9 mouse cellular contexts compared by ENCODE assay signal in genomic region chr2:25534178-25534865, GRCm38 (mm10). TPM values are rescaled to one million over a fixed set of nuclear protein-coding genes. Genes with fewer than 3 reads are reported as not detected.
DNase-seq lines count a peak whose midpoint lies in the region; ATAC-seq and TF ChIP-seq lines count a peak whose summit lies in the region.
"Had no signal": no experiment of that assay in that cellular context is flagged by ENCODE, and none has a peak within 500 bp of the region (broad histone marks: within the 10 kb centered on the region; RNA-seq: fewer than 3 reads in every experiment).

No protein-coding gene starts in this region.

- no peak overlapping the region for H3K4me3 ChIP-seq in kidney, adult 2 months (ENCODE audit: insufficient read depth, low read depth, low read length)
- H3K4me3 ChIP-seq in kidney, embryonic 14.5 days (ENCODE audit: low read length), result no peak overlapping the region
- H3K4me3 ChIP-seq in liver, postnatal 0 days (ENCODE audit: low read depth, low read length), result no peak overlapping the region
- H3K4me3 ChIP-seq: midbrain, embryonic 12.5 days had no signal

- H3K27ac ChIP-seq in kidney, adult 2 months (ENCODE audit: insufficient read depth, low read depth, low read length), result peak overlapping the region; percentile 61
- H3K27ac ChIP-seq in kidney, embryonic 14.5 days (ENCODE audit: low read depth, low read length), result no peak overlapping the region
- no peak overlapping the region for H3K27ac ChIP-seq in liver, postnatal 0 days (ENCODE audit: low read depth)
- H3K27ac ChIP-seq: midbrain, embryonic 12.5 days had no signal

- TF ChIP-seq EP300 in liver, postnatal 0 days (IDR thresholded peaks at IDR 0.05; ENCODE audit: low read depth), result no peak

- H3K9ac ChIP-seq in kidney, embryonic 14.5 days (ENCODE audit: low read depth, low read length), result no peak overlapping the region
- no peak overlapping the region for H3K9ac ChIP-seq in liver, postnatal 0 days (replicated peaks)
- H3K9ac ChIP-seq: midbrain, embryonic 12.5 days had no signal

- H3K9me3 ChIP-seq in kidney, embryonic 14.5 days (ENCODE audit: control insufficient read depth, low read length), result no peaks in the 10 kb centered on the region
- no peaks in the 10 kb centered on the region for H3K9me3 ChIP-seq in liver, postnatal 0 days (ENCODE audit: low read length)
- H3K9me3 ChIP-seq: midbrain, embryonic 12.5 days had no signal

- 34% methylated on average over 3 of the region's 3 CpGs for WGBS in kidney, adult 2 months
- 87% methylated on average over 3 of the region's 3 CpGs for WGBS in kidney, embryonic 14.5 days
- WGBS in liver, postnatal 0 days (ENCODE audit: insufficient replicate concordance), result 74% methylated on average over 3 of the region's 3 CpGs

- no peak for ATAC-seq in kidney, embryonic 14.5 days (ENCODE audit: low FRiP score, low TSS enrichment)
- ATAC-seq in CD4-positive, CD25-positive, alpha-beta regulatory T cell, adult 4 months, result peak; percentile 92
- ATAC-seq in liver, postnatal 0 days, result peak; percentile 71

- peak; percentile 92 for DNase-seq in kidney, adult 2 months
- peak; percentile 46 for DNase-seq in c-Kit-positive CD71-positive TER-119-positive erythroid progenitor cells, embryonic 14.5 days (ENCODE audit: low spot score)
- DNase-seq in heart, adult 8-10 months (ENCODE audit: low spot score), result peak; percentile 86
- DNase-seq in liver, postnatal 0 days, result no peak
- peak; percentile 64 to 72 for DNase-seq in spleen, adult 18-20 months
- DNase-seq in embryo, embryonic 10.5 days (ENCODE audit: low spot score), result no peak

- no peak for TF ChIP-seq POLR2A in kidney, adult 2 months (IDR thresholded peaks at IDR 0.05; ENCODE audit: low read depth, low read length)

- no peak for TF ChIP-seq CTCF in kidney, adult 2 months (conservative IDR thresholded peaks at IDR 0.05; ENCODE audit: insufficient read depth, insufficient read length, low read depth, low read length)
- TF ChIP-seq CTCF in liver, postnatal 0 days (IDR thresholded peaks at IDR 0.05; ENCODE audit: low read depth), result no peak

- H3K4me1 ChIP-seq in kidney, adult 2 months (ENCODE audit: control insufficient read depth, insufficient read depth, low read length), result peaks cover 9% of the 10 kb centered on the region
- no peaks in the 10 kb centered on the region for H3K4me1 ChIP-seq in kidney, embryonic 14.5 days (ENCODE audit: control insufficient read depth, insufficient read depth, low read length)
- no peaks in the 10 kb centered on the region for H3K4me1 ChIP-seq in liver, postnatal 0 days (ENCODE audit: insufficient read depth)
- H3K4me1 ChIP-seq: midbrain, embryonic 12.5 days had no signal

- H3K36me3 ChIP-seq in kidney, adult 2 months (ENCODE audit: control insufficient read depth, insufficient read depth, low read length), result no peaks in the 10 kb centered on the region; the same call in 1 of the 2 replicates
- H3K36me3 ChIP-seq in kidney, embryonic 14.5 days (ENCODE audit: control insufficient read depth, insufficient read depth, low read length), result peaks cover 58% of the 10 kb centered on the region
- H3K36me3 ChIP-seq in liver, postnatal 0 days (replicated peaks; ENCODE audit: insufficient read depth, low read length), result peaks cover 65% of the 10 kb centered on the region

- H3K4me2 ChIP-seq in kidney, embryonic 14.5 days (replicated peaks; ENCODE audit: low read depth, low read length), result no peak overlapping the region
- no peak overlapping the region for H3K4me2 ChIP-seq in liver, postnatal 0 days (ENCODE audit: low read depth, low read length)
- H3K4me2 ChIP-seq: midbrain, embryonic 12.5 days had no signal

- no peaks in the 10 kb centered on the region for H3K27me3 ChIP-seq in kidney, adult 2 months (replicated peaks; ENCODE audit: control insufficient read depth, insufficient read depth, low read length)
- no peaks in the 10 kb centered on the region for H3K27me3 ChIP-seq in kidney, embryonic 14.5 days (ENCODE audit: control insufficient read depth, insufficient read depth, low read length)
- H3K27me3 ChIP-seq in liver, postnatal 0 days (ENCODE audit: insufficient read depth, low read length), result no peaks in the 10 kb centered on the region
- H3K27me3 ChIP-seq: midbrain, embryonic 12.5 days had no signal

RNA-seq across cellular contexts. Expression of gene Traf2, which starts 12.4 kb away (rescaled TPM):
- polyA plus RNA-seq in kidney, adult 2 months (2012; rRNA removed), result 14.8 and 15.3 TPM in 2 replicates
- polyA plus RNA-seq in kidney, embryonic 14.5 days (2014; fragmentation: Nextera tagmentation; extraction: Ambion mirVana), result 30.2 and 34.0 TPM in 2 replicates
- polyA plus RNA-seq in CD4-positive, CD25-positive, alpha-beta regulatory T cell, adult 4 months (2017; shearing (Covaris generic)), result 100 to 1,000 TPM in 1 of 2 experiments, 10 to 100 TPM in 1; 83.7 to 125 TPM
- 10 to 100 TPM; 11.8 to 16.3 (median 13.8) TPM for total RNA-seq in heart, adult 8-10 months (2022)
- 10.6 and 10.7 TPM in 2 replicates for polyA plus RNA-seq in liver, postnatal 0 days (2015; fragmentation: Nextera tagmentation; extraction: Ambion mirVana)

RNA-seq across cellular contexts. Expression of gene Edf1, which starts 23.3 kb away (rescaled TPM):
- polyA plus RNA-seq in kidney, adult 2 months (2012; rRNA removed), result 195 and 198 TPM in 2 replicates
- polyA plus RNA-seq in kidney, embryonic 14.5 days (2014; fragmentation: Nextera tagmentation; extraction: Ambion mirVana), result 314 and 436 TPM in 2 replicates
- polyA plus RNA-seq in CD4-positive, CD25-positive, alpha-beta regulatory T cell, adult 4 months (2017; shearing (Covaris generic)), result 100 to 1,000 TPM; 257 to 281 TPM
- 100 to 1,000 TPM; 156 to 257 (median 210) TPM for total RNA-seq in heart, adult 8-10 months (2022)
- polyA plus RNA-seq in liver, postnatal 0 days (2015; fragmentation: Nextera tagmentation; extraction: Ambion mirVana), result 263 and 268 TPM in 2 replicates

RNA-seq across cellular contexts. Expression of gene C8g, which starts 32.8 kb away (rescaled TPM):
- polyA plus RNA-seq in kidney, adult 2 months (2012; rRNA removed), result 20.6 and 22.0 TPM in 2 replicates
- 7.9 and 9.8 TPM in 2 replicates for polyA plus RNA-seq in kidney, embryonic 14.5 days (2014; fragmentation: Nextera tagmentation; extraction: Ambion mirVana)
- 1 to 10 TPM; 4.5 to 4.6 TPM for polyA plus RNA-seq in CD4-positive, CD25-positive, alpha-beta regulatory T cell, adult 4 months (2017; shearing (Covaris generic))
- 1 to 10 TPM; 1.7 to 2.6 (median 2.0) TPM for total RNA-seq in heart, adult 8-10 months (2022)
- 106 and 107 TPM in 2 replicates for polyA plus RNA-seq in liver, postnatal 0 days (2015; fragmentation: Nextera tagmentation; extraction: Ambion mirVana)

RNA-seq across cellular contexts. Expression of gene Fbxw5, which starts 33.8 kb away (rescaled TPM):
- polyA plus RNA-seq in kidney, adult 2 months (2012; rRNA removed), result 39.6 and 48.4 TPM in 2 replicates
- 58.1 and 87.6 TPM in 2 replicates for polyA plus RNA-seq in kidney, embryonic 14.5 days (2014; fragmentation: Nextera tagmentation; extraction: Ambion mirVana)
- 100 to 1,000 TPM in 1 of 2 experiments, 10 to 100 TPM in 1; 60.7 to 143 TPM for polyA plus RNA-seq in CD4-positive, CD25-positive, alpha-beta regulatory T cell, adult 4 months (2017; shearing (Covaris generic))
- 100 to 1,000 TPM in 1 of 4 experiments, 10 to 100 TPM in 3; 79.4 to 105 (median 88.7) TPM for total RNA-seq in heart, adult 8-10 months (2022)
- polyA plus RNA-seq in liver, postnatal 0 days (2015; fragmentation: Nextera tagmentation; extraction: Ambion mirVana), result 26.7 and 26.9 TPM in 2 replicates

RNA-seq across cellular contexts. Expression of gene Mamdc4, which starts 40.3 kb away (rescaled TPM):
- polyA plus RNA-seq in kidney, adult 2 months (2012; rRNA removed), result 1.3 and 2.3 TPM in 2 replicates
- 3.3 and 7.5 TPM in 2 replicates for polyA plus RNA-seq in kidney, embryonic 14.5 days (2014; fragmentation: Nextera tagmentation; extraction: Ambion mirVana)
- 1 to 10 TPM; 1.6 to 4.7 TPM for polyA plus RNA-seq in CD4-positive, CD25-positive, alpha-beta regulatory T cell, adult 4 months (2017; shearing (Covaris generic))
- total RNA-seq in heart, adult 8-10 months (2022), result 1 to 10 TPM; 1.1 to 2.2 (median 1.5) TPM
- polyA plus RNA-seq in liver, postnatal 0 days (2015; fragmentation: Nextera tagmentation; extraction: Ambion mirVana), result 0.07 and 0.09 TPM in 2 replicates

Comparison
In these comparisons a context has a peak if more than half of its experiments do, and no peak if none do; other contexts are left out.
1. DNase-seq: peak in kidney, adult 2 months (single experiment), c-Kit-positive CD71-positive TER-119-positive erythroid progenitor cells, embryonic 14.5 days (single experiment), heart, adult 8-10 months (single experiment) and spleen, adult 18-20 months (2 of 2); none in liver, postnatal 0 days (single experiment) and embryo, embryonic 10.5 days (single experiment).